Mouse (Mus musculus): ENCODE results near the gene Ano4. TPM values are rescaled to one million over a fixed set of nuclear protein-coding genes. Genes with fewer than 3 reads are reported as not detected.

Ano4 gene
- polyA plus RNA-seq, 1 experiment from 2014 or later = 0.18 TPM

GRCm38 (mm10) chr10:89326383-89326782 is 18.2 kb downstream of the Ano4 start:
- Histone ChIP-seq H3K4me3 (ENCODE audit: low read depth, low read length) (no peak overlapping the region), H3K27ac (ENCODE audit: low read length) (no peak overlapping the region)
- ATAC-seq (ENCODE audit: low read depth) = no peak

GRCm38 (mm10) chr10:89307566-89307965 is 37.0 kb downstream of the Ano4 start:
- Histone ChIP-seq H3K36me3 (ENCODE audit: control insufficient read depth, insufficient read depth) (no peaks in the 10 kb centered on the region), H3K9ac (ENCODE audit: low read depth, low read length) (no peak overlapping the region), H3K9me3 (replicated peaks; ENCODE audit: control insufficient read depth, low read length) (no peaks in the 10 kb centered on the region), H3K4me2 (ENCODE audit: low read depth, low read length) (no peak overlapping the region), H3K27me3 (ENCODE audit: control insufficient read depth, insufficient read depth, low read depth, low read length) (no peaks in the 10 kb centered on the region), H3K4me3 (ENCODE audit: low read depth, low read length) (no peak overlapping the region), H3K4me1 (ENCODE audit: control insufficient read depth, low read depth, low read length) (no peaks in the 10 kb centered on the region), H3K27ac (ENCODE audit: low read length) (no peak overlapping the region)
- no peak for ATAC-seq (ENCODE audit: low read depth)

More at GRCm38 (mm10) chr10:89326383-89326782, 18.2 kb downstream of the Ano4 start:
- Histone ChIP-seq H3K27me3 (ENCODE audit: control insufficient read depth, insufficient read depth, low read depth, low read length) (no peaks in the 10 kb centered on the region), H3K36me3 (ENCODE audit: control insufficient read depth, insufficient read depth) (no peaks in the 10 kb centered on the region), H3K9ac (ENCODE audit: low read depth, low read length) (no peak overlapping the region), H3K4me1 (ENCODE audit: control insufficient read depth, low read depth, low read length) (no peaks in the 10 kb centered on the region), H3K9me3 (replicated peaks; ENCODE audit: control insufficient read depth, low read length) (no peaks in the 10 kb centered on the region), H3K4me2 (ENCODE audit: low read depth, low read length) (no peak overlapping the region)
- 69% methylated on average over 5 of the region's 5 CpGs for WGBS (ENCODE audit: insufficient replicate concordance)

DNA sequence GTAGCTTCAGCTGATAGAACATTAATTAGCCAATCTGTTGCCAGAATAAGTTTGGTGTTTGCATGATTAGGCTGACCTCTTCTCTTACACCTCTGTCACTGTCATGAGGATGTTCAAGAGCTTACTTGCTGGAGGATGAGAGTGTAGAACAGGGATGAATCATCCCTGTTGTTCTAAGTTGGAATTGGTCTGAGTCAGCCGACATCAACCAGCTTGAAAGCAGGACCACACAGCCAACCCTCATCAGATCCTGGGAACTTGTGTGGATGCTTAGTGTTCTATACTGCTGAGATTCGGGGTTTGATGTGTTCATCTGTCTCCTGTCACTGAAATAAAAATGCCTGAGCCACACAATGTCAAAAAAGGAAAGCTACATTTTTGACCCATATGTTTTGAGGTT is 44.2 kb downstream of the Ano4 start:
- ATAC-seq (ENCODE audit: low read depth) = no peak

GRCm38 (mm10) chr10:89292784-89293183 is 51.8 kb downstream of the Ano4 start:
- H3K27me3 ChIP-seq (ENCODE audit: control insufficient read depth, insufficient read depth, low read depth, low read length) = no peaks in the 10 kb centered on the region
- ATAC-seq (ENCODE audit: low read depth) = no peak
- H3K36me3 ChIP-seq (ENCODE audit: control insufficient read depth, insufficient read depth) = no peaks in the 10 kb centered on the region
- no peaks in the 10 kb centered on the region for H3K9me3 ChIP-seq (replicated peaks; ENCODE audit: control insufficient read depth, low read length)
- WGBS (ENCODE audit: insufficient replicate concordance) = 49% methylated on average over 3 of the region's 3 CpGs
- H3K4me3 ChIP-seq (ENCODE audit: low read depth, low read length) = no peak overlapping the region
- no peak overlapping the region for H3K27ac ChIP-seq (ENCODE audit: low read length)
- H3K4me1 ChIP-seq (ENCODE audit: control insufficient read depth, low read depth, low read length) = no peaks in the 10 kb centered on the region
- H3K4me2 ChIP-seq (ENCODE audit: low read depth, low read length) = no peak overlapping the region
- no peak overlapping the region for H3K9ac ChIP-seq (ENCODE audit: low read depth, low read length)

More for the DNA sequence above, 44.2 kb downstream of the Ano4 start:
- Histone ChIP-seq H3K36me3 (ENCODE audit: control insufficient read depth, insufficient read depth) (no peaks in the 10 kb centered on the region), H3K9me3 (replicated peaks; ENCODE audit: control insufficient read depth, low read length) (no peaks in the 10 kb centered on the region), H3K27me3 (ENCODE audit: control insufficient read depth, insufficient read depth, low read depth, low read length) (no peaks in the 10 kb centered on the region), H3K4me1 (ENCODE audit: control insufficient read depth, low read depth, low read length) (no peaks in the 10 kb centered on the region), H3K9ac (ENCODE audit: low read depth, low read length) (no peak overlapping the region), H3K4me3 (ENCODE audit: low read depth, low read length) (no peak overlapping the region), H3K27ac (ENCODE audit: low read length) (no peak overlapping the region), H3K4me2 (ENCODE audit: low read depth, low read length) (no peak overlapping the region)
- WGBS (ENCODE audit: insufficient replicate concordance) = 38% methylated on average over 2 of the region's 2 CpGs

DNA sequence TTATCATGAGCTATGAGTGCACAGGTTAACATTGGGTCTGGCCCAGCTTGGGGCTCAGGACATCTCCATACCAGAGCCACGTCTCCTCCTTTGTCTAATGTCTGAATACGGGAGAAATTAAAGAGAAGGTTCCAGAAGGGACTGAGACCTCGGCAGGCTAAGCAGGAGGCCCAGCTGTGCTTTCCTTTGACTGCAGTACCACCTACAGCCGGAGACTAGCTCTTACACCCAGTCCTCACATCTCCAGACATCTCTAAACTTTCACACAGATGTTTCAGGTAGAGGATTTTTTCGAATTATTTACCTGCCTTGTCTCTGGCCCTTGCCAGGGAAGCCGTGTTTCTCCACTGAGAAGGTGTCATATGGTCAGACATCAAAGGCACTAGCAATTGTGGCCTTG is 53.9 kb downstream of the Ano4 start:
- WGBS (ENCODE audit: insufficient replicate concordance) = 41% methylated on average over 6 of the region's 6 CpGs
- no peak for ATAC-seq (ENCODE audit: low read depth)

DNA sequence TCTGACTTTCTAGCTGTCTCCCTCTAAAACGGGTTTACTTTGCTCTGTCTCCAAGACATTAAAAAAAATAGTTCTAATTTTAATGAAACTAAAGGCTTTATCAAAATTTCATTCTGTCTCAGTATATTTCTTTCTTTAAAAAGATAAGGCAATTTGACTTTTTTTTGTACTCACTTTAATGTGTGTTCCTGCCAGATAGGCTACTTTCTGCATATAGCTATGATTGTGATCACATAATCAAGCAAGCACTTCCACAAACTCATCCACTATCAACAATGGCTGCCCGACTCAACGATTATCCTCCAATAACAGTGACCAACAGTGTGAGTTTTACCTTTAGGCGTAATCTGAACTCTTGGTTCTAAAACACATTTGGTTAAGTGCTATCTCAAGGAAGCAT is 55.3 kb downstream of the Ano4 start:
- Histone ChIP-seq H3K9me3 (replicated peaks; ENCODE audit: control insufficient read depth, low read length) (no peaks in the 10 kb centered on the region), H3K4me2 (ENCODE audit: low read depth, low read length) (no peak overlapping the region), H3K4me1 (ENCODE audit: control insufficient read depth, low read depth, low read length) (no peaks in the 10 kb centered on the region), H3K27ac (ENCODE audit: low read length) (no peak overlapping the region), H3K4me3 (ENCODE audit: low read depth, low read length) (no peak overlapping the region), H3K27me3 (ENCODE audit: control insufficient read depth, insufficient read depth, low read depth, low read length) (no peaks in the 10 kb centered on the region), H3K36me3 (ENCODE audit: control insufficient read depth, insufficient read depth) (no peaks in the 10 kb centered on the region), H3K9ac (ENCODE audit: low read depth, low read length) (no peak overlapping the region)
- ATAC-seq (ENCODE audit: low read depth) = no peak
- WGBS (ENCODE audit: insufficient replicate concordance) = 49% methylated on average over 4 of the region's 4 CpGs

More for the DNA sequence above, 53.9 kb downstream of the Ano4 start:
- H3K4me3 ChIP-seq (ENCODE audit: low read depth, low read length) = no peak overlapping the region
- H3K9ac ChIP-seq (ENCODE audit: low read depth, low read length) = no peak overlapping the region
- H3K4me2 ChIP-seq (ENCODE audit: low read depth, low read length) = no peak overlapping the region
- no peaks in the 10 kb centered on the region for H3K9me3 ChIP-seq (replicated peaks; ENCODE audit: control insufficient read depth, low read length)
- H3K4me1 ChIP-seq (ENCODE audit: control insufficient read depth, low read depth, low read length) = no peaks in the 10 kb centered on the region
- no peak overlapping the region for H3K27ac ChIP-seq (ENCODE audit: low read length)
- H3K27me3 ChIP-seq (ENCODE audit: control insufficient read depth, insufficient read depth, low read depth, low read length) = no peaks in the 10 kb centered on the region
- H3K36me3 ChIP-seq (ENCODE audit: control insufficient read depth, insufficient read depth) = no peaks in the 10 kb centered on the region

DNA sequence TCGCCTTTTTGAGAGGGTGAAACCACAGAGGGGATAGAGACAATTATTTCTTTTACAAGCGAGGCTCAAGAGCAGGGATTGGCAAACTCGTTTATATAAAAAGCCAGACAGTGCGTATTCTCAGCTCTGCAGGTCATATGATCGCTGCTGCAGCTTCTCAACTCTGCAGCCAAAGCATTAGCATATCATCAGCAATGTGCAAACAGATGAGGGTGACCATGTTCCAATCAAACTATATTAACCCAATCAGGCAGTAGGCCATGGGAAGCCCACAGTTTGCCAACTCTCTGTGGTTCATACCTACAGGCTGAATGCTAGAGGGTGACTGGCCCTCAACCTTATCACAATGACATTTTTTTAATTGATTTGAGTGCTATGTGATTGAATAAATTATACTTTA is 64.2 kb downstream of the Ano4 start:
- H3K36me3 ChIP-seq (ENCODE audit: control insufficient read depth, insufficient read depth) = no peaks in the 10 kb centered on the region
- H3K4me3 ChIP-seq (ENCODE audit: low read depth, low read length) = no peak overlapping the region
- WGBS (ENCODE audit: insufficient replicate concordance) = 57% methylated on average over 5 of the region's 5 CpGs
- no peak for ATAC-seq (ENCODE audit: low read depth)
- no peak overlapping the region for H3K9ac ChIP-seq (ENCODE audit: low read depth, low read length)
- H3K4me1 ChIP-seq (ENCODE audit: control insufficient read depth, low read depth, low read length) = no peaks in the 10 kb centered on the region
- H3K4me2 ChIP-seq (ENCODE audit: low read depth, low read length) = no peak overlapping the region
- no peaks in the 10 kb centered on the region for H3K27me3 ChIP-seq (ENCODE audit: control insufficient read depth, insufficient read depth, low read depth, low read length)
- H3K27ac ChIP-seq (ENCODE audit: low read length) = no peak overlapping the region
- no peaks in the 10 kb centered on the region for H3K9me3 ChIP-seq (replicated peaks; ENCODE audit: control insufficient read depth, low read length)

GRCm38 (mm10) chr10:89273001-89273680 is 71.4 kb downstream of the Ano4 start:
- H3K36me3 ChIP-seq (ENCODE audit: control insufficient read depth, insufficient read depth) = no peaks in the 10 kb centered on the region
- no peaks in the 10 kb centered on the region for H3K9me3 ChIP-seq (replicated peaks; ENCODE audit: control insufficient read depth, low read length)
- H3K4me1 ChIP-seq (ENCODE audit: control insufficient read depth, low read depth, low read length) = no peaks in the 10 kb centered on the region
- H3K9ac ChIP-seq (ENCODE audit: low read depth, low read length) = no peak overlapping the region
- ATAC-seq (ENCODE audit: low read depth) = no peak
- no peak overlapping the region for H3K4me3 ChIP-seq (ENCODE audit: low read depth, low read length)
- H3K27ac ChIP-seq (ENCODE audit: low read length) = no peak overlapping the region
- H3K27me3 ChIP-seq (ENCODE audit: control insufficient read depth, insufficient read depth, low read depth, low read length) = no peaks in the 10 kb centered on the region
- 65% methylated on average over 3 of the region's 3 CpGs for WGBS (ENCODE audit: insufficient replicate concordance)
- H3K4me2 ChIP-seq (ENCODE audit: low read depth, low read length) = no peak overlapping the region

DNA sequence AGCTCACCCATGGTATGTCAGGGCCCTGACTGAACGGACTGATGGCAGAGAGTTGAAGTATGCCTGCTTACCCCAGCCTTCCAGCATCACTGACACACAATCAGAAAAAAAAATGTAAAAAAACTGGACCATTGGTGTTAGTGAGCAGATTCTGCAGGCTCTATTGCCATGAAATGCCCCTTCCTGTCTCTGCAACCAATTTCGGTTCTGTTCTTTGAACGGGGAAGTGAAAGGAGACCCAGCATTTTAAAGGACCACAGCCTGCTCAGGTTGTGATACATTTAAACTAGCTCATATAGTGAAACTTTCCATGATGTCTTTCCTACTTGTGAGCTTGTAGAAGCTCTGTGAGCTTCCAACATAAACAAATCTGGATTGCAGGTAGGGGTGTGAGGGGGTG is 77.2 kb downstream of the Ano4 start:
- H3K27ac ChIP-seq (ENCODE audit: low read length) = no peak overlapping the region
- 54% methylated on average over 3 of the region's 3 CpGs for WGBS (ENCODE audit: insufficient replicate concordance)
- no peak overlapping the region for H3K4me2 ChIP-seq (ENCODE audit: low read depth, low read length)
- H3K4me3 ChIP-seq (ENCODE audit: low read depth, low read length) = no peak overlapping the region
- H3K27me3 ChIP-seq (ENCODE audit: control insufficient read depth, insufficient read depth, low read depth, low read length) = no peaks in the 10 kb centered on the region
- no peaks in the 10 kb centered on the region for H3K9me3 ChIP-seq (replicated peaks; ENCODE audit: control insufficient read depth, low read length)
- no peak for ATAC-seq (ENCODE audit: low read depth)
- no peaks in the 10 kb centered on the region for H3K36me3 ChIP-seq (ENCODE audit: control insufficient read depth, insufficient read depth)
- H3K9ac ChIP-seq (ENCODE audit: low read depth, low read length) = no peak overlapping the region
- H3K4me1 ChIP-seq (ENCODE audit: control insufficient read depth, low read depth, low read length) = no peaks in the 10 kb centered on the region

Measured in liver, embryonic 16.5 days (tissue).